Mouse (Mus musculus): ENCODE data around the gene Cnga3.

DNA sequence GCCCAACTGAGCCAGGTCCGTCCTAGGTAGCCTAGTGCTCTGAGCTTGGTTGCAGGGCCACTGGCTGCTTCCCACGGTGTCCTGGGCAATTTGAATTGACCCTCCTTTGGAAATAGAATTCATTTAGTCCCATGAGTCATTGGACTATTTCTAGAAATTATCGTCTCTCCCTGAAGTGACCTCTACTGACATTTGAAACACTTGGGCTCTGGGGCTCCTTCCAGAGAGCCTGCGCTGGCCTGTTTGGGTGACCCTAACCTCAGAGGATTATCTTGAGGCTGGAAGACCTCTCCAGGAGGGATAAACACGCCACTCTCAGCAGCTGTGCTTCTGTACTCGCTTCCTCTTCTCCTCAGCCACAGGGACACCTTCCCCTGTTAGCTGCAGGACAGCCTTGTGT lies 16.2 kb downstream of the Cnga3 start:
- no peak for TF ChIP-seq POLR2A (IDR thresholded peaks at IDR 0.05; ENCODE audit: low read depth, low read length)
- TF ChIP-seq CTCF (IDR thresholded peaks at IDR 0.05; ENCODE audit: borderline replicate concordance, insufficient read depth, low read length): no peak

Data from embryonic fibroblast, embryonic 13.5 days (primary cell).